Mouse (Mus musculus): ENCODE results near the gene Foxn3. TPM values are rescaled to one million over a fixed set of nuclear protein-coding genes. Genes with fewer than 3 reads are reported as not detected.

The Foxn3 gene
- polyA plus RNA-seq, 1 experiment from 2014 or later: 111 TPM

- no peak overlapping the region for H3K9ac ChIP-seq
- 0 out of 2 replicates have a peak, but pooled peaks cover 8% of the 10 kb centered on the region for H3K36me3 ChIP-seq
- WGBS: 92% methylated on average over 7 of the region's 7 CpGs
- H3K4me3 ChIP-seq: no peak overlapping the region
- no peaks in the 10 kb centered on the region for H3K27me3 ChIP-seq
- H3K27ac ChIP-seq: no peak overlapping the region
- no peaks in the 10 kb centered on the region for H3K4me1 ChIP-seq
- ATAC-seq (ENCODE audit: insufficient number of reproducible peaks, insufficient read depth, low FRiP score, low TSS enrichment, low read depth): no peak
- no peaks in the 10 kb centered on the region for H3K9me3 ChIP-seq
- no peak overlapping the region for H3K4me2 ChIP-seq
Measured at GRCm38 (mm10) chr12:99543421-99544195, 19.8 kb downstream of the Foxn3 start.

GRCm38 (mm10) chr12:99540201-99540600 is 23.2 kb downstream of the Foxn3 start:
- WGBS: 87% methylated on average over 4 of the region's 4 CpGs

DNA sequence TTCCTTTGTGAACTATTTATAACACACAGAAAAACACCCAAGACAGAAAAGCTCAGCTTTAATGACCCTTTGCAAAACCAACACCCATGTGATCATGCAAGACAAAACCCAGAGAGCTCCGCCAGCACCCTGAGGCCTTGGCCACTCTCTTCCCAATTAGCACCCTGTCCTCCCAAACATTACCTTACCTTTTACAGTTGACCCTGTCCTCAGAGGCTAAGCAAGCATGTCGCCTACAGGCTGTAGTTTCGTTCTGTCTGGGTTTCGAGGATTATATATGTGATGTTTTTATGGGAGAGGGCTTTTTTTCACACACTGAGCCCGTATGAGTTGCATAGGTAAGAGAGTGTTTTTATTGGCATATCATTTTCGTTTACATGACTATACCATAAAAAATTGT is 26.1 kb downstream of the Foxn3 start:
- WGBS: 88% methylated on average over 6 of the region's 6 CpGs
- Histone ChIP-seq H3K4me3 (no peak overlapping the region), H3K9ac (no peak overlapping the region), H3K27me3 (no peaks in the 10 kb centered on the region), H3K4me1 (no peaks in the 10 kb centered on the region), H3K9me3 (peaks cover 22% of the 10 kb centered on the region), H3K36me3 (peaks cover 27% of the 10 kb centered on the region), H3K27ac (no peak overlapping the region), H3K4me2 (no peak overlapping the region)
- ATAC-seq (ENCODE audit: insufficient number of reproducible peaks, insufficient read depth, low FRiP score, low TSS enrichment, low read depth): no peak

More at GRCm38 (mm10) chr12:99540201-99540600, 23.2 kb downstream of the Foxn3 start:
- no peak overlapping the region for H3K9ac ChIP-seq
- peaks cover 20% of the 10 kb centered on the region; the same call in 1 of the 2 replicates for H3K36me3 ChIP-seq
- H3K9me3 ChIP-seq: peaks cover 14% of the 10 kb centered on the region
- H3K4me3 ChIP-seq: no peak overlapping the region
- H3K4me1 ChIP-seq: no peaks in the 10 kb centered on the region
- no peak overlapping the region for H3K4me2 ChIP-seq
- ATAC-seq (ENCODE audit: insufficient number of reproducible peaks, insufficient read depth, low FRiP score, low TSS enrichment, low read depth): no peak
- H3K27me3 ChIP-seq: no peaks in the 10 kb centered on the region
- no peak overlapping the region for H3K27ac ChIP-seq

DNA sequence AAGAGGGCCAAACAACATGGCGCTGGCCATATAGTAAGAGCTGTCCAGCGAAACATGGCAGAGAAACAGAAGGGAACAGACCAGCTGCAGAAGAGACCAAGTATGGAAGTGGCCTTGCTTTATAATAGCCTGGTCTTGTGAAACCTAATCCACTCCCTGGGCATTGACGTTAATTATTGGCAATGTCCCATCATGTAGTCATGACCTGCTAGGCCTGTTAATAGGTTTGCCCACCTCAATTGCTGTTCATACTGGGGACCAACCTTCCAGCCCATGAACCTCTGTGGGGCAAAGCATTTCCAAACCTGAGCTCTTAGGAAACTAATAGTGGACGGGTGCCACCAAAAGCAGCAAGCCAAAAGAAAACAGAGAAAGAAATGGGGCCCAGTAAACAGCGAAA is 27.0 kb downstream of the Foxn3 start:
- Histone ChIP-seq H3K9ac (no peak overlapping the region), H3K4me1 (no peaks in the 10 kb centered on the region), H3K4me2 (no peak overlapping the region), H3K4me3 (no peak overlapping the region), H3K27me3 (no peaks in the 10 kb centered on the region), H3K27ac (no peak overlapping the region), H3K9me3 (peaks cover 22% of the 10 kb centered on the region), H3K36me3 (peaks cover 27% of the 10 kb centered on the region)
- WGBS: 98% methylated on average over 5 of the region's 5 CpGs
- no peak for ATAC-seq (ENCODE audit: insufficient number of reproducible peaks, insufficient read depth, low FRiP score, low TSS enrichment, low read depth)

- no peak for ATAC-seq (ENCODE audit: insufficient number of reproducible peaks, insufficient read depth, low FRiP score, low TSS enrichment, low read depth)
- no peak overlapping the region for H3K4me2 ChIP-seq
- H3K4me1 ChIP-seq: peaks cover 30% of the 10 kb centered on the region
- no peak overlapping the region for H3K4me3 ChIP-seq
- no peak overlapping the region for H3K27ac ChIP-seq
- H3K9ac ChIP-seq: no peak overlapping the region
- 92% methylated on average over 7 of the region's 7 CpGs for WGBS
- H3K27me3 ChIP-seq: no peaks in the 10 kb centered on the region
- H3K36me3 ChIP-seq: peaks cover 27% of the 10 kb centered on the region
- peaks cover 22% of the 10 kb centered on the region for H3K9me3 ChIP-seq
Measured at GRCm38 (mm10) chr12:99532342-99532741, 31.0 kb downstream of the Foxn3 start.

- H3K4me2 ChIP-seq: peak overlapping the region; percentile 5; the same call in 1 of the 2 replicates
- no peak overlapping the region for H3K4me3 ChIP-seq
- no peak for ATAC-seq (ENCODE audit: insufficient number of reproducible peaks, insufficient read depth, low FRiP score, low TSS enrichment, low read depth)
- WGBS: 42% methylated on average over 17 of the region's 17 CpGs
- peaks cover 13% of the 10 kb centered on the region for H3K36me3 ChIP-seq
- H3K9ac ChIP-seq: no peak overlapping the region
- peaks cover 41% of the 10 kb centered on the region for H3K4me1 ChIP-seq
- H3K27me3 ChIP-seq: no peaks in the 10 kb centered on the region
- H3K27ac ChIP-seq: no peak overlapping the region
- H3K9me3 ChIP-seq: 0 out of 2 replicates have a peak, but pooled peaks cover 4% of the 10 kb centered on the region
Measured at GRCm38 (mm10) chr12:99529687-99530411, 33.5 kb downstream of the Foxn3 start.

GRCm38 (mm10) chr12:99528958-99529357 is 34.4 kb downstream of the Foxn3 start:
- WGBS: 49% methylated on average over 5 of the region's 5 CpGs
- H3K9ac ChIP-seq: no peak overlapping the region
- H3K4me3 ChIP-seq: no peak overlapping the region
- H3K4me1 ChIP-seq: peaks cover 41% of the 10 kb centered on the region
- H3K4me2 ChIP-seq: no peak overlapping the region
- H3K9me3 ChIP-seq: no peaks in the 10 kb centered on the region
- no peak overlapping the region for H3K27ac ChIP-seq
- no peak for ATAC-seq (ENCODE audit: insufficient number of reproducible peaks, insufficient read depth, low FRiP score, low TSS enrichment, low read depth)
- no peaks in the 10 kb centered on the region for H3K27me3 ChIP-seq
- H3K36me3 ChIP-seq: peaks cover 4% of the 10 kb centered on the region

DNA sequence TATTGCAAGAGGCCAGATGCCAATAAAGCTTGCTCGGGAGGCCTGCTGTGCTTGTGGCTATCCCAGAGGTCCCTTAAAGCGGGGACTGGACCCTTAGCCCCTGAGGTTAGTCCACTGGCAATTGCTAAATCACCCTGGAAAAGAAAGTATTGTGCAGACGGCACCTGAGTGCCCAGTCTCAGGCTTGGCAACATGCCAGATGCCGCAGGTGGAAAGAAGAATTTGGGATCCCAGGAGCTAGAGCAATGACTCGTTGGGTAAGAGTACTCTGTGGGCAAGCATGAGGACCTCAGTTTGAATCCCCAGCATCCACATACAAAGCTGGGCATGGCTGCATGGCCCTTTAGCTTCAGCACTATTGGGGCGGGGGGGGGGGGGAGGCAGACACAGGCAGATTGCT is 35.9 kb downstream of the Foxn3 start:
- no peak overlapping the region for H3K4me3 ChIP-seq
- WGBS: 55% methylated on average over 6 of the region's 6 CpGs
- no peak overlapping the region for H3K27ac ChIP-seq
- no peaks in the 10 kb centered on the region for H3K9me3 ChIP-seq
- H3K4me1 ChIP-seq: peaks cover 41% of the 10 kb centered on the region
- no peak overlapping the region for H3K4me2 ChIP-seq
- H3K36me3 ChIP-seq: no peaks in the 10 kb centered on the region
- H3K9ac ChIP-seq: no peak overlapping the region
- no peak for ATAC-seq (ENCODE audit: insufficient number of reproducible peaks, insufficient read depth, low FRiP score, low TSS enrichment, low read depth)
- no peaks in the 10 kb centered on the region for H3K27me3 ChIP-seq

GRCm38 (mm10) chr12:99526571-99527140 is 36.7 kb downstream of the Foxn3 start:
- 46% methylated on average over 9 of the region's 9 CpGs for WGBS

DNA sequence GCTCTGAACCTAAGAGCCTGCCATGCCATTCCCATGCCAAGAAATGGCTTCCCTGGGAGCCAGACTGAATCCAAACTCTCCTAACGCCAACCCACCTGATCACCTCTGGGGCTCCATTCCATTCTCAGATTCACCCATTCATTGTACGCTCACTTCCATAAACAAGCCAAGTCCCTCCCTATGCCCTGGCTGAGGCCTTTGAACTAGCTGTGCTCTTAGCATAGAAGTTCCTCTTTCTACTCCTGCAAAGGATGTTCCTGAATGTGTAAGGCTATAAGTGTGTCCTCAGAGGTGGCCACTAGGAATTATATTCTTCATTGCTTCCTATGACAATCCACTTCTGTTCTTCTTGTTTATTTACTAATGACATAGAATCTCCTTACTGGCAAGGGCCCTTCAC is 40.5 kb downstream of the Foxn3 start:
- Histone ChIP-seq H3K36me3 (no peaks in the 10 kb centered on the region), H3K4me3 (no peak overlapping the region), H3K4me1 (peaks cover 27% of the 10 kb centered on the region), H3K27me3 (no peaks in the 10 kb centered on the region), H3K27ac (no peak overlapping the region), H3K4me2 (no peak overlapping the region), H3K9me3 (no peaks in the 10 kb centered on the region), H3K9ac (no peak overlapping the region)
- ATAC-seq (ENCODE audit: insufficient number of reproducible peaks, insufficient read depth, low FRiP score, low TSS enrichment, low read depth): no peak
- WGBS: 81% methylated on average over 2 of the region's 2 CpGs

More at GRCm38 (mm10) chr12:99526571-99527140, 36.7 kb downstream of the Foxn3 start:
- Histone ChIP-seq H3K9me3 (no peaks in the 10 kb centered on the region), H3K4me3 (no peak overlapping the region), H3K36me3 (no peaks in the 10 kb centered on the region), H3K9ac (no peak overlapping the region), H3K27ac (no peak overlapping the region), H3K4me1 (peaks cover 41% of the 10 kb centered on the region), H3K4me2 (no peak overlapping the region), H3K27me3 (no peaks in the 10 kb centered on the region)
- no peak for ATAC-seq (ENCODE audit: insufficient number of reproducible peaks, insufficient read depth, low FRiP score, low TSS enrichment, low read depth)

- no peaks in the 10 kb centered on the region for H3K9me3 ChIP-seq
- no peak overlapping the region for H3K4me2 ChIP-seq
- H3K27ac ChIP-seq: no peak overlapping the region
Measured at GRCm38 (mm10) chr12:99519862-99520261, 43.5 kb downstream of the Foxn3 start.

More at GRCm38 (mm10) chr12:99519862-99520261, 43.5 kb downstream of the Foxn3 start:
- WGBS: 82% methylated on average over 4 of the region's 4 CpGs
- H3K9ac ChIP-seq: no peak overlapping the region
- H3K4me3 ChIP-seq: no peak overlapping the region
- ATAC-seq (ENCODE audit: insufficient number of reproducible peaks, insufficient read depth, low FRiP score, low TSS enrichment, low read depth): no peak
- H3K36me3 ChIP-seq: no peaks in the 10 kb centered on the region
- peaks cover 14% of the 10 kb centered on the region for H3K4me1 ChIP-seq
- no peaks in the 10 kb centered on the region for H3K27me3 ChIP-seq
